Mouse (Mus musculus) left cerebral cortex, adult 9 months (tissue): ENCODE data around the gene Arl13b.

ENCODE experiments used
- DNase-seq, 2 experiments: peaks; one replicate each; pipeline ENCODE4 v3.0.0; 2022; ENCODE audit warnings: low spot score in 2 of 2

Gene Arl13b

DNA sequence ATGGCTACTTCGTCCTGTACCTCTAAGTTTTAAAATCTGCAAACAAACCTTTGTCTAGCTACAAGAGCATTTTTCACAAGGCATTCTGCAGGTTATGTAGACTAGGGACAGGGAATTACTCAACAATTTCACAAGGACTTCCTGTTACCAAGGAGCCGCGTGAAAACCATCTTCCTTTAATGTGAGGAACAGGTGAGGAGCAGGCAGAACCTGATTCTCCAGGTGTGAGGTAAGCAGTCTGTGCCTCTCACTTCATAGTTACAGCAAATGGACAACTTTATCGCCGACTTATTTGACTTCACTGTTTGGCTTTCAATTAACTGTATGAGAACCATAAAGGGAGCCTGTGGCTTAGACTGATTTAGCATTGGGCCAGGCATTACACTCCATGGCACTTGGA, 32.3 kb downstream of the Arl13b start, which contains the start of gene Stx19:
TSS of gene Stx19 (plus strand) at position 186 of the 400 bp plus-strand sequence.
- DNase-seq = no peak

DNA sequence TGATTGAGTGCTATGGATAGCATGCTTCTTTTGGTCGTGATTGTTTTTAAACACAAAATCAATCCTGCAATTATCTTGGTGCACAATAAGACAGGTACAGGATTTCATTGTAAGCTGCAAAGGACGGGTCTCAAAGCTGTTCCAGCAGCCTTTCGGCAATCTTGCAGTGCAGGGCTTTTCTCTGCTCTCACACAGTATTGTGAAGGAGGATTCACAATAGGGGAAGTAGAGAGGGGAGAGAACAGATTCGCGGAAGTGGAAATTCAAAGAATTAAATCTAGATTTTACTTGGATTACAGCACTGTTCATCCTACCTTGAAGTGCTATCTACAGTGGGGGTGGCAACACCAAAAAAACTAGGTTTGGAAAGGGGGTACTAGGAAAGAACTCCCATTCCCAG, 33.0 kb downstream of the Arl13b start:
- DNase-seq = no peak

DNA sequence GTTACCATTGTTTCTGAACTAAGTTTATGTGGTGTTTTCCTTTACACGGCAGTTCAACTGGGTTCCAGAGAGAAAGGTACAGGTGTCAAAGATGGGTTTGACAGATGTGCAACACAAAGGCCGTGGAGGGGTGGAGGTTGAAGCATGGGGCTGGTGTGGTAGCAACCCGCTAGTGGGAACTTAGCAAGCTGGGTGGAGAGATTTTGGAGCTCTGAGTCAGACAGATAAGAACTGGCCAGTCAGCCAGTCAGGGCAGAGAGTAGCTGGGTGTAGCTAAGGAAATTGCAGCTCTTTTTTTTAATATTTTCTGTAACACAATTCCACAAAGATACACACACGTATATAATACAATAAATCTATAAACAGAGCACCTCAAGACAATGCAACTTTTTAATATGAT, 36.0 kb downstream of the Arl13b start:
- no peak for DNase-seq

DNA sequence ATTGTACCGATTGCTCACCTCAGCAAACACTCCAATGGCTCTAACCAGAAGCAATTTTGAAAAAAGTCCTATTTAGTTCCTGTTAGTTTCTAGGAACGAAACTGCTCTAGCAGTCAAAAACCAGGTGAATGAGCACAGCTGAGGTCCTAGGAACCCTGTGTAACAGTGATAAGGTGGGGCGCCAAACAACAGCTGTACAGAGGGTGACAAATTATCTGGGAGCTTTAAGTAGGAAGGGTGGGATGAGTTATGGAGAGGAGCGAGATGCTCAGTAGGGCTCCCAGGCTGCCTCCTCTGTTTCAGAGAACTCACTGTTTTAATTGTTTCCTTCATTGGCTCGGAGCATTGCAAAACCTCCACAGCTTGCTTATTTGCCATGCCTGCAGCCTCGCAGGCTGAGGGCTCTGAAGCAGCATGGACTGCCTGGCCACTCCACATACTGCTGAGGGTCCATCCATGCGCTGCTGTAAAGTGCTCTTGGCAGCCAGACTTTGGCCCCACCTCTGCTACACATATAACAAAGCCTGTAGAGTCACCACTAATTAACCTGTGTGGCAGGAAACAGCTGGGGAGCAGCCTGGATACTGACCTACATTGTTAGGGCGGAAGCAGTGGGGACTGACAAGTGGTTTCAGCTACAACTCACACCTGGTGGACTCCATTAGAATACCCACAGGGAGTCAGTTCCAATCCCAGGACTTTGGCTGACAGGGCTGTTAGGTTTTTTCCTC, 39.4 kb downstream of the Arl13b start:
- DNase-seq = no peak

DNA sequence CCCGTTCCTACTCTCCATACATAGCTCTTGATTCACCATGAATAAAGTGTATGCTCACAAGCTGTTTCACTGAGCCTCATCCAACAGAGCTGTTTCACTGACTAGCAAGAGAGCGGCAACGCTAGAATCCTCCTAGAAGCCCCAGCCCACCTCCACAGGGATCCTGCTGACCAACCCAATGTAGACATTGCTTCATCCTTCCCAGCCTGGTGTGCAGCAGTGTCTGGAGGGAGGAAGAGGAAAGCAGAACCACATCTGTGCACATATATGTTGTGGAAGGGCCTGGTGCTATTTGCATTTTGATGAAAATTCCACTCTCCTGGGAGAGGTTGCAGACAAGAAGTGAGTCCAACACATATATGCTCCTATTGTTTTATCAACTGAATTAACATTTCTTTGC, 42.2 kb downstream of the Arl13b start:
- no peak for DNase-seq

DNA sequence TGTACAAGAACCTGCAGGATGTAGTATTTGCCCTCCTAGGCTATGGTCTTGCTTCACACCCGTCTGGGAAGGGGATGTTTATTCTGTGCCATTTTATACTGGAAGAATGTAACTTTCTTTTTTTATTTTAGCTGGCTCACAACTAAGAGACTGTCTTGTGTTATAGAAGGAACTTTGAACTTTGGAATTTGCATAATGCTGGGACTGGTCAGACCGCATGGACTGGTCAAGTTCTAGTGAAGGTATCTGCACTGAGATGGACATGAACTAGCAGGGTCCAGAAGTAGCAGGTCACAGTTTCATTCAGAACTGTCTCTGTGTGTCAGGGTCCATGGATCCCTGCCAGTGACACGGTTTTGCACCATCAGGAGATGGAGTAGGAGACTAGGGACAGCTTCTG, 47.0 kb downstream of the Arl13b start:
- DNase-seq = no peak

DNA sequence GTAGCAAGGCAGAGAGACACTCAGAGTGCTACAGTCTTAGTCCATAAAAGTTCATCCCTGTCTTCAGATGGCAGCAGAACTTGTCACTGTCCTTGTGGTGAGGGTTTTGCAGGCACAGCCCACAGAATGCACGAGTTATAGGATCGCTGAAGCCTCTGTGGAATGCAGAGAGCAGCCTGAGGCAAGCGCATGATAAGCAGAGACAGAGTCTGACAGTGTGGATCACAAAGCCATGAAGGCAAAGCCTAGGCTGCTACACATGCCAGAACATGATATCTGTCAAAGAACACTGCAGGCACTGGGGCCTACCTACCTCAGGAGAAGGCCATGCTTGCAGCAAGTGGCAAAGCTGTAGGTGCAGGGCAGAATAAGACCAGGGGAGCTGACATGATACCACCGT, 47.4 kb downstream of the Arl13b start:
- DNase-seq = no peak

DNA sequence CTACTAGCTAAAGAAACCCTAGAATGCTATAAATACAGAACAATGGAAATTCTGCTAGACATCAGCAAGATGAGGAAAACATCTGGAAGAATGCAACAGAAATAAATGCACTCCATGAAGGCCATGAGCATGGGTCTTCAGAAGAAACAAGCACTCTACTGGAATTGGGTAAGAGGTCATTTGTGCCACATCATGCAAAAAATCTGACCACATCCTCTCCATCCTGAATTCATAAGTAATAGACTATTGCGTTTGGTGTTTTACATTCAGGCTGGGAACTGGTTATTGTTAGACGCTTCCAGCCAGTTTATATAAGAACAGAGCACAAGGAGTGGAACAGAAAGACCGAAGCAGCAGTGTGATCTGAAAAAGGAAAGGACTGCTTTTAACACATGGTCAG, 48.0 kb downstream of the Arl13b start:
- DNase-seq = no peak

DNA sequence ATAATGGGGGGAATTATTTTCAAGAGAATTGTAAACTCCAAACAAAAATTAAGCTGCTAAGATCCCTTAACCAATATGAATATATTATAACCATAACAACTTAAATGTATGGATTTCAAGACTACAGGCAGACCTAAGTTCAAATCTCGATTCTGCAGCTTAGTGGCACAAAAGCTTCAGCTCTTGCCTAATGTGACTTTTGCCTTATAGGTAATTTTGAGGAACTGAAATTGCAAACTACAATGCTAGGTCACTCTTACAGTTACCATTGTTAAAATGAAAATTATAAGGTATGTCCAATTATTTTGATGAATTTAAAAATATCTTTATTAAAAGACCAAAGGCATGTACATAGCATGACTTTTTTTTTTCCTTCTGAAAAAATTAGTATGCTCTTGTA, 50.2 kb downstream of the Arl13b start:
- no peak for DNase-seq

DNA sequence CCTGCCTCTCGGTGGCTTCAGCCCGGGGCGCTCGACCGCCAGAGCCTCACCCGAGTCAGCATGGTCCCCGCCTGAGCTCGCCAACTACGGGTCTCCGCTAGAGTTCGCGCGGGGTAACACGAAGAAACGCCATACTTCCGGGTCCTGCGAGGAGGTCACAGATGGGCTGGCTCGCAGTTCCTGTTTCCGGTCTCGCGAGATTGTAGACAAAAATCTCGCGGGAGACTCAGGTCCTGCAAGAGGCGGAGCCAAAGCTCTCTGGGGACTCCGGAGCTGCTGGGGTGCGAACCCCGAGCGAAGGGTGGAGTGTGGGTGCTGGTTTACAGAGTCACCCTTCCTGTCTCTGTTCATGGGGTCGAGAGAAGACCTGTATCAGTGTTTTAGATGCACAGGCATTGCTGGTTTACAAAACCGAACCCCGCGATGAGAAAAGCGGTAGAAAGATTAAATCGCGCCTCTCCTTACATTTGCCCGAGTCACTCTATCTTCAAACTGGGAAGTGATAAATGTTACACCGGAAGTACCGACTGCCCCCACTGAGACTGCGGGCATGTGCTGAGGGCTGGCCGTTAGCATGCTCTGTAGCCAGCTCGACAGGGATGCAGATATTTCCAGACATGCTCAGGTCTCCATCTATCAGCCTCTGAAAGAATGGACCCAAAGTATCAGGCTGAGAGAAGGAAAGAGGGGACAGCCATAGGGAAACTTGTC, 60.1 kb downstream of the Arl13b start, which contains the start of gene Nsun3:
TSS of gene Nsun3 (minus strand) at position 198 of the 711 bp plus-strand sequence.
- peak; percentile 87 to 94 for DNase-seq

DNA sequence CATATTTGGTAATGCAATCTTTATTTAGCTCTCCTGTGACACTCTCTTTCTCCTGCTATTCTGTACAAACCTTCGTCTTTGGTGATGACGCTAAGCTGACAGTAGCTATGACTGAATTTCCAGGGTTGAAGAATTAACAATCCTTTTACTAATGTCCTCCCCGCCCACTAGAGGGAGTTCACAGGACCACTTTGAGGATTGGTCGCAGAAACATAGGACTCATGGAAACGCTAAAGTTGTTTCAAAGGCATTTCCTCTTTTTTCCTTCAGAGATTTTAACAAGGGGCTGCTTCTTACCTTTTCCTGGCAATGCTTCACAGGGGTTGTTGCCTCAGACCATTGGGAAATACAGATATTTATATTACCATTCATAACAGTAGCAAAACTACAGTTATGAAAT, 64.6 kb downstream of the Arl13b start:
- DNase-seq = no peak

DNA sequence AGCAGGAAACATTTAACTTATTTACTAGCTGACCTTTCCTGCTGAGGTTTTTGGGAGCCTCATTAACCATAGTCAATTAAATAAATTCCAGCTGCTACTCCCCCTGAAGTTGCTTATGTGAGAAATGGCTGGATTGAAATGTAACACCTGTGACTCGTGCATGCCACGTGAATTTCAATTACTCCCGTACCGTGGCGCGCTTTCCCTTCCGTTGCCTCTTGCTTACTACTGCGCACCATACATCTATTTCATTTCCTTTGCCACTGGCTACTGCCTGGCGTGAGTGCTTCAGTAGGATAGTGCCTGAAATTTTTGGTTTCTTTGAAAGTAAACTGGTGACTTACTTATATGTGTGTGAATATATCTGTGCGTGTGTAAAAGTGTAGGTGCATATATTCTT, 68.6 kb downstream of the Arl13b start:
- DNase-seq = no peak

DNA sequence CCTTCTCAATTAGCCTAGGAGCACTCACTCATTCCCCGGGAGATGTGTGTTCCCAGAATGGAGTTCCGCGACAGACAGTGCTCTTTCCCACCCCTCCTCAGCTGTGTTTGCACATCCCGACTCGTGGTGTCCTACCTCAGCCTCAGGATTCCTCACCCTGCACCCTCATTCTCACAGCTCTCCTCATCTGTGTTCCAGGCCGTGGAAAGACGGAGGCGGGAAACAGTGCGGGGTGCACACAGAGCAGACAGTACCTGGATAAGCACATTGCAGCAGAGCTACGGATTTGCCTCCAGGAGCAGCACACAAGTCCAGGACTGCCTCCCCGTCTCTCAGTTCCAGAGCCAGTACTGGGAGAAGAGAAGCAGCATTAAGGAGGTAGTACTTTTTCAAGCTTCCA, 70.8 kb downstream of the Arl13b start:
- DNase-seq = no peak

DNA sequence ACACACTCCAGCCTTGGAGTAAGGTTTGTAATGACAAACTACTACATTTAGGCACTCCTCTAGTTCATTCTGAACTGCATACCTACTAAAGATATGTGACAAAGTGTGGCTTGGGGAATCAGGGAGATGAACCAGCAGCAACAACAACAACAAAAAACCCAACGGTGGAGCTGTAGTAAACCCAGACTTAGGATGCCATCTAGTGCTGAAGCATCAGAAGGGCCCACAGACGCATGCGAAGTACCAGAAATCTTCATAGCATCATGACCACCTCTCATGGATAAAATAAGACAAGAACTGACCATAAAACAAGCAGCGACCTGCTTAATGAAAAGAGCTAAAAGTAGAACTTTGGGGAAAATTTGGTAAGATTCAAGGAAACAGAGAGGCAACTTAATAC, 73.4 kb downstream of the Arl13b start:
- no peak for DNase-seq

DNA sequence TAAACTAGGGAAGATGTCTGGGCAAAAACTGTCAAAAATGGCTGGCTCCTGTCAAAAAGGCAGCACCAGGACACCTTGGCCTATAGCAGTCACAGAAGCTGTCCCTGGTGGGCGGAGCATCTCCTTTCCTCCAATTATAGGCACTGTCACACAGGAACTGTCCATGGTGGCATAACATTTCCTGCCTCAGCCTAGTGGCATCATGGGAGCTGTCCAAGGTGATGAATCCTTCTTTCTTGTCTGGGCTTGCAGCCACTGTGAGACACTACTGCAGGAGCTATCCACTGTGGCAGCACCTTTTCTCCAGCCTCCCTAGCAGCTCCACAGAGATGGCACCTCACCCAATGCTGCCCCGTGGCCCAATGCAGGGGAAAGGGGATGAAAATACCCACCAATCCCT, 88.5 kb downstream of the Arl13b start:
- no peak for DNase-seq

DNA sequence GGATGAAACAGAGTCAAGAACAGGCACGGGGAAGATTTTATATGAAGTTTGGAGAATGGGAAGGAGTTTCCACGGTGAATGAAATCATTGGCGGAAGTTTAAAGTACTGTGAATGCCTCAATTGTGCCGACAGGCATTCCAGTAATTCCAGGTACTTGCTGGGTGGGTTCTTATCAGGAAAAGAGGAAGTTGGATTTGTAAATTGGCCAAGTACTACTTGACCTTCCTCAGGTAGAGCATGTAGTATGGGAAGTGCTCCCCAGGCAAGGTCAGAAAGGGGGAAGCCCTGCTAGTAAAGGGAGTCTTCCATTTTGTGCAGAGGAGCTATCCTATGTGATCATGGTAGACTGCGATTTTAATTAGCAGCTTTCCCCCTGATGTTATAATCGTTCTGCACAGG, 91.5 kb downstream of the Arl13b start:
- no peak for DNase-seq

DNA sequence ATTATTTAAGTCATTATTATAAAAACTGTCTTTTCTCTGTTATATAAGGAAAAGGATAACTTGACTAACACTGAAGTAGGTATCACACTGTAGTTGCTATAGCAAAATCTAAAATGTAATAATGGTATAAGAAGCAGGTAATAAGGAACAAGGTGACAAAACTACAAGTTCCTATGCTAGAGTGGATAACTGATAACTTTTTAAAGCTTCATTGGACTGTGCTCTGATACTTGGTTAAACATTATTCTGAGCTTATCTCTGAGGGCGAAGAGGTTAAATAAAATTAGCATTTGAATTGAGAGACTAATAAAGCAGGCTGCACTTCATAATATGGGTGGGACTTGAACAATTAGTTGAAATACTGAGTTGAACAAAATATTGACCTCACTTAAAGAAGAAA, 93.2 kb downstream of the Arl13b start:
- DNase-seq = no peak

DNA sequence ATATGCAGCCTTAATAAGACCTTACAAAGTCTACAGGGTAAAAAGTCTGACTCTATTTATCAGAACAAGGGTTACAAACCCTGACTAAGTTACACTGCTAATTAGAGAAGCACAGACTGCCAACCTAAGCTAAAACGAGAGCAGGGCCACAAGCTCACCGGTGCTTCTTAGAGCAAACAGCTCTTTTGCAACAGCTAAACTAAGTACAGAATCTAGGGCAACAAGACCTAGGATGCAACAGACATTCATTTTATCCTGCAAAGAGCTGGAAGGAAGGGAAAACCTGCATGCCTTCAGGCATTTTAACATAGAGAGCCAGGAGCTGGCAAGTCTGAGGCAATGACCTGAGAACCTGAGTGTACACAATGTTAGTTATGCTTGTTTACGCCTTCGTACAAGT, 93.8 kb downstream of the Arl13b start:
- DNase-seq = no peak

DNA sequence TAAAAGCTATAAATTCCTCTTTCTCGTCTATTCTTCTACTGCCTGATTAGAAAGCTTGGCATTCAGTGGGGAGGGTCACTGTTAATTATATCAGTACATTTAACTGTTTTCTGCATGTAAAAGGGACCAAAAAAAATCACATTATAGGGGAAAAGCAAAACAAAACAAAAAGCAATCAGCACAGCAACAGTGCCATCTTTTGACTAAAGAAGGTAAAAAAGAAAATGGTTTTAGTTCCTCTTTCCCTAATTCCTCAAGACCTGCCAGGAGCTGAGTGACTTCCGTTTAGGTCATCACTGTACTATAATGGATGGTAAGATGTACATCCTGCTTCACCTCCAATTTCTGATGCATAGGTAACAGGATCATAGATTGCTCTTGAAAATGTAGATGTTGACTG, 101.0 kb downstream of the Arl13b start:
- no peak for DNase-seq
